Mouse (Mus musculus): ENCODE data around the gene Gm10128. TPM values are rescaled to one million over a fixed set of nuclear protein-coding genes. Genes with fewer than 3 reads are reported as not detected.

Gene Gm10128
- not detected for total RNA-seq (2023)

GRCm38 (mm10) chr14:7643872-7644271 lies at the start of gene Gm10128:
Gene Gm10128 (minus strand): TSS chr14:7643972.

GRCm38 (mm10) chr14:7595492-7595891 lies 48.3 kb downstream of the Gm10128 start, which contains the start of gene Gm10338:
Gene Gm10338 (minus strand): TSS chr14:7595592.

Other genes with a start within 250 kb of the Gm10128 start
- gene Gm3755, start 193.1 kb downstream of the Gm10128 start, total RNA-seq (2023) = not detected
- gene Gm3752, start 160.2 kb downstream of the Gm10128 start, total RNA-seq (2023) = not detected
- gene Gm3558, start 75.4 kb downstream of the Gm10128 start, total RNA-seq (2023) = not detected
- not detected for gene Gm10338, start 48.4 kb downstream of the Gm10128 start, total RNA-seq (2023)
- gene Gm26661, start 147.6 kb upstream of the Gm10128 start, total RNA-seq (2023) = not detected
- gene Flnb, start 174.0 kb upstream of the Gm10128 start, total RNA-seq (2023) = 31.4 TPM